Mouse (Mus musculus) MEL (cell line): ENCODE results near the gene Kcnk3. TPM values are rescaled to one million over a fixed set of nuclear protein-coding genes. Genes with fewer than 3 reads are reported as not detected.

Experiments used
- DNase-seq: peaks from one replicate; pipeline ENCODE4 v3.0.0; 2011; ENCODE audit warnings: low read depth, low spot score
- H3K27ac ChIP-seq: 2 replicates; pipeline ENCODE4 v1.5.1; 2012; ENCODE audit warnings: low read depth, mild to moderate bottlenecking, control low read depth, low read length, moderate library complexity; ENCODE audit not compliant: control insufficient read depth
- H3K27me3 ChIP-seq, 2 experiments: fragments of 150-350 bp in 1 of 2; sonication (generic) in 1 of 2; 2 replicates each; pipeline ENCODE4 v1.6.1; 2012; ENCODE audit warnings: low read length in 2 of 2, mild to moderate bottlenecking in 2 of 2, improper control_type of control experiment in 1 of 2, moderate library complexity in 1 of 2; ENCODE audit not compliant: insufficient read depth in 2 of 2, control insufficient read depth in 1 of 2
- H3K36me3 ChIP-seq, 2 experiments: 2 replicates each; pipeline ENCODE4 v1.6.1; 2012 to 2014; ENCODE audit warnings: low read length in 2 of 2, improper control_type of control experiment in 1 of 2, inconsistent platforms in 1 of 2, mild to moderate bottlenecking in 1 of 2; ENCODE audit not compliant: insufficient read depth in 2 of 2, control insufficient read depth in 1 of 2
- H3K4me1 ChIP-seq, 2 experiments: fragments of 150-350 bp in 1 of 2; sonication (generic) in 1 of 2; 2 replicates each; pipeline ENCODE4 v1.6.1; 2012; ENCODE audit warnings: low read length in 2 of 2, improper control_type of control experiment in 1 of 2, mild to moderate bottlenecking in 1 of 2; ENCODE audit not compliant: insufficient read depth in 2 of 2, control insufficient read depth in 1 of 2
- H3K4me3 ChIP-seq, 2 experiments: fragments of 150-350 bp in 1 of 2; sonication (generic) in 1 of 2; 2 replicates each; pipeline ENCODE4 v1.5.1; 2012; ENCODE audit warnings: low read depth in 2 of 2, low read length in 2 of 2, mild to moderate bottlenecking in 2 of 2, moderate library complexity in 2 of 2, control low read depth in 1 of 2, improper control_type of control experiment in 1 of 2; ENCODE audit not compliant: control insufficient read depth in 1 of 2, insufficient read depth in 1 of 2
- H3K79me2 ChIP-seq: 2 replicates; pipeline ENCODE4 v1.6.1; 2012; ENCODE audit warnings: mild to moderate bottlenecking, low read length, moderate library complexity; ENCODE audit not compliant: control insufficient read depth, poor library complexity, insufficient read depth
- H3K9ac ChIP-seq: 2 replicates; pipeline ENCODE4 v1.6.1; 2012; ENCODE audit warnings: low read depth, mild to moderate bottlenecking, control low read depth, low read length, moderate library complexity; ENCODE audit not compliant: control insufficient read depth, poor library complexity, severe bottlenecking
- H3K9me3 ChIP-seq: fragments of 150-350 bp; sonication (generic); replicated peaks from 2 replicates; pipeline ENCODE4 v1.6.1; 2012; ENCODE audit warnings: mild to moderate bottlenecking, low read length, improper control_type of control experiment, moderate library complexity; ENCODE audit not compliant: insufficient read depth
- BHLHE40 ChIP-seq: IDR thresholded peaks from 2 replicates; pipeline ENCODE4 v1.6.1; 2012; ENCODE audit warnings: low read depth, mild to moderate bottlenecking, inconsistent platforms, low read length, improper control_type of control experiment, borderline replicate concordance
- CTCF ChIP-seq, 3 experiments: IDR thresholded peaks in 2 of 3; conservative IDR thresholded peaks in 1 of 3; 2 replicates each; pipeline ENCODE4 v1.5.1; 2011 to 2012; ENCODE audit warnings: low read length in 3 of 3, low read depth in 2 of 3, mild to moderate bottlenecking in 2 of 3, improper control_type of control experiment in 1 of 3, inconsistent platforms in 1 of 3, mixed read lengths in 1 of 3, moderate library complexity in 1 of 3; ENCODE audit not compliant: control insufficient read depth in 1 of 3, insufficient read depth in 1 of 3, poor library complexity in 1 of 3, severe bottlenecking in 1 of 3
- EP300 ChIP-seq, 2 experiments: IDR thresholded peaks; 2 replicates each; pipeline ENCODE4 v1.6.1; 2011; ENCODE audit warnings: improper control_type of control experiment in 2 of 2, low read length in 2 of 2, low read depth in 1 of 2, mild to moderate bottlenecking in 1 of 2
- ETS1 ChIP-seq: IDR thresholded peaks from 2 replicates; pipeline ENCODE4 v1.6.1; 2012; ENCODE audit warnings: low read depth, mild to moderate bottlenecking, inconsistent platforms, low read length, improper control_type of control experiment, moderate library complexity
- GABPA ChIP-seq: IDR thresholded peaks from 2 replicates; pipeline ENCODE4 v1.6.1; 2012; ENCODE audit warnings: low read depth, mild to moderate bottlenecking, inconsistent platforms, low read length, improper control_type of control experiment, moderate library complexity
- GATA1 ChIP-seq: IDR thresholded peaks from 2 replicates; pipeline ENCODE4 v1.6.1; 2011; ENCODE audit warnings: low read depth, low read length, improper control_type of control experiment
- JUND ChIP-seq: IDR thresholded peaks from 2 replicates; pipeline ENCODE4 v1.6.1; 2011; ENCODE audit warnings: low read depth, mild to moderate bottlenecking, improper control_type of control experiment, low read length
- MEF2A ChIP-seq: IDR thresholded peaks from 2 replicates; pipeline ENCODE4 v1.6.1; 2014; ENCODE audit warnings: low read depth, mild to moderate bottlenecking, inconsistent platforms, low read length, improper control_type of control experiment; ENCODE audit not compliant: poor library complexity, insufficient replicate concordance, severe bottlenecking; ENCODE audit errors: extremely low read depth
- MXI1 ChIP-seq: IDR thresholded peaks from 2 replicates; pipeline ENCODE4 v1.6.1; 2011; ENCODE audit warnings: mild to moderate bottlenecking, low read depth, low read length, improper control_type of control experiment
- MYB ChIP-seq: IDR thresholded peaks from 2 replicates; pipeline ENCODE4 v1.6.1; 2011; ENCODE audit warnings: mild to moderate bottlenecking, low read depth, low read length, improper control_type of control experiment
- MYC ChIP-seq: IDR thresholded peaks from 2 replicates; pipeline ENCODE4 v1.6.1; 2011; ENCODE audit warnings: low read depth, mild to moderate bottlenecking, low read length, improper control_type of control experiment, moderate library complexity
- NELFE ChIP-seq: IDR thresholded peaks from 2 replicates; pipeline ENCODE4 v1.6.1; 2011; ENCODE audit warnings: low read depth, low read length, improper control_type of control experiment
- NRF1 ChIP-seq: IDR thresholded peaks from 2 replicates; pipeline ENCODE4 v1.6.1; 2014; ENCODE audit warnings: low read depth, mild to moderate bottlenecking, inconsistent platforms, low read length, improper control_type of control experiment, moderate library complexity; ENCODE audit not compliant: poor library complexity, insufficient read depth, severe bottlenecking
- POLR2AphosphoS5 ChIP-seq: IDR thresholded peaks from 2 replicates; pipeline ENCODE4 v1.6.1; 2012; ENCODE audit warnings: low read depth, borderline replicate concordance, mild to moderate bottlenecking, inconsistent platforms, low read length, moderate library complexity, mixed read lengths
- RAD21 ChIP-seq: IDR thresholded peaks from 2 replicates; pipeline ENCODE4 v1.6.1; 2011; ENCODE audit warnings: mild to moderate bottlenecking, low read depth, low read length, improper control_type of control experiment
- RCOR1 ChIP-seq: IDR thresholded peaks from 2 replicates; pipeline ENCODE4 v1.6.1; 2012; ENCODE audit warnings: low read depth, mild to moderate bottlenecking, inconsistent platforms, low read length, improper control_type of control experiment
- SMC3 ChIP-seq: IDR thresholded peaks from 2 replicates; pipeline ENCODE4 v1.6.1; 2011; ENCODE audit warnings: low read depth, low read length, improper control_type of control experiment
- TBP ChIP-seq: IDR thresholded peaks from 2 replicates; pipeline ENCODE4 v1.8.0; 2011; ENCODE audit warnings: low read depth, low read length, improper control_type of control experiment
- TCF12 ChIP-seq: IDR thresholded peaks from 2 replicates; pipeline ENCODE4 v1.6.1; 2014; ENCODE audit warnings: low read depth, mild to moderate bottlenecking, inconsistent platforms, low read length, improper control_type of control experiment, moderate library complexity
- USF1 ChIP-seq: IDR thresholded peaks from 2 replicates; pipeline ENCODE4 v1.6.1; 2014; ENCODE audit warnings: low read depth, mild to moderate bottlenecking, inconsistent platforms, low read length, improper control_type of control experiment, moderate library complexity
- ZKSCAN1 ChIP-seq: IDR thresholded peaks from 2 replicates; pipeline ENCODE4 v1.6.1; 2012; ENCODE audit warnings: low read depth, mild to moderate bottlenecking, inconsistent platforms, low read length, improper control_type of control experiment, moderate library complexity
- ZMIZ1 ChIP-seq: IDR thresholded peaks from 2 replicates; pipeline ENCODE4 v1.6.1; 2012; ENCODE audit warnings: low read depth, mild to moderate bottlenecking, inconsistent platforms, low read length, improper control_type of control experiment, moderate library complexity
- ZNF384 ChIP-seq: IDR thresholded peaks from 2 replicates; pipeline ENCODE4 v1.6.1; 2012; ENCODE audit warnings: low read depth, mild to moderate bottlenecking, inconsistent platforms, low read length, improper control_type of control experiment
- polyA plus RNA-seq, 2 experiments: library from polyadenylated mRNA; stranded (reverse) in 1 of 2; unstranded in 1 of 2; fragments of >175 nt in 1 of 2; fragments of >200 nt in 1 of 2; gene quantifications; 2 replicates each; pipeline versions ENCODE4 v1.2.1 to v1.2.4; 2012; ENCODE audit warnings: low replicate concordance in 2 of 2, low read depth in 1 of 2; ENCODE audit not compliant: insufficient read length in 2 of 2, insufficient read depth in 1 of 2, missing spikeins in 1 of 2
- total RNA-seq: library from RNA; depleted of rRNA; stranded (reverse); fragments of 300-350 nt; gene quantifications from 2 replicates; pipeline ENCODE4 v1.2.3, GENCODE M21; 2012

Kcnk3 gene
- total and polyA plus RNA-seq, 3 experiments, result not detected

DNA sequence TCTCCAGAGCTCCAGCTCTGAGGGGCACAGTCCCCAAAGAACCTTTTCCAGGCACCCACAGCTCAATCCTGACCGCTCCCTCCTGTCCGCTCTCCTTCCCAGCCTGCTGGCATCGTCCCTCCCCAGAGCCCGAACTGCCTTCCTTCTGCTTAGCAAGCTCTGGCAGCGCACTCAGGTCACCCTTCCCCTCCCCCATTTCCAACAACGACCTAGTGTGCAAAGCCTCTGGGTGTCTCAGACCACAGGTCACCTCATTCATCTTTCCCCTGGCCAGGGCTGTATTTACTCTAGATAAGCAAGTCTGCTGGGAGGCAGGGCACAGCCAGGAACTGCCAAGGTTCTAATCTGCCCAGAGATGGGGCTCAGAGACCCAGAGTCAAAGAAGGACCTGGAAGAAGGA, 27.4 kb downstream of the Kcnk3 start:
- 0 out of 4 replicates have a peak, but pooled peaks cover 0 to 4% of the 10 kb centered on the region in 2 experiments for H3K4me1 ChIP-seq
- H3K27ac ChIP-seq, result no peak overlapping the region
- H3K9ac ChIP-seq, result no peak overlapping the region
- H3K79me2 ChIP-seq, result no peaks in the 10 kb centered on the region
- no peaks in the 10 kb centered on the region for H3K9me3 ChIP-seq
- no peak overlapping the region for H3K4me3 ChIP-seq
- H3K27me3 ChIP-seq, result peaks cover 14 to 18% of the 10 kb centered on the region in 2 experiments
- H3K36me3 ChIP-seq, result no peaks in the 10 kb centered on the region
- TF ChIP-seq ETS1, result no peak
- no peak for TF ChIP-seq ZNF384
- no peak for TF ChIP-seq POLR2AphosphoS5
- no peak for TF ChIP-seq MYB
- TF ChIP-seq TBP, result no peak
- no peak for TF ChIP-seq MYC
- TF ChIP-seq EP300 (IDR thresholded peaks at IDR 0.05; ENCODE audit: low read depth in 1 of 2, low read length in 2 of 2), result no peak
- TF ChIP-seq GABPA, result no peak
- TF ChIP-seq MEF2A, result no peak
- no peak for TF ChIP-seq GATA1
- no peak for TF ChIP-seq RAD21
- no peak for DNase-seq

DNA sequence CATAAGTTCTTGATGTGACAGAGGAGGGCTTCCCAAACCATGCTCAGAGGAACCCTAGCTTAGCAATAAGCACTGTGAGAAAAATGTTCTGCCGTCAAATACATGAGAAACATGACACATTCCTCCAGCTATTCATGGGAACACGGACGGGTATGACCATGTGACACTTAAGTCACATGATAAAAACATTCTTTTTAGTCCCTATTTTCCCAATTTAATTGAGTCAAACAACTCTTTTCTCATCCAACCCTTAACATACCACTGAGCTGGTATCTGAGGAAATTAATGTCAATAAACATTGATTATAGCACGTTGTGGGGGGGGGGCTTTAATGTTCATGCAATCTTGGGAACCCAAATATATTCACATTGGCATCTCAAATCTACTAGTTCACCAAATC, 27.8 kb downstream of the Kcnk3 start:
- Histone ChIP-seq H3K27me3 (peaks cover 14 to 18% of the 10 kb centered on the region in 2 experiments), H3K9me3 (no peaks in the 10 kb centered on the region), H3K27ac (no peak overlapping the region), H3K4me3 (no peak overlapping the region), H3K9ac (no peak overlapping the region), H3K79me2 (no peaks in the 10 kb centered on the region), H3K36me3 (no peaks in the 10 kb centered on the region), H3K4me1 (0 out of 4 replicates have a peak, but pooled peaks cover 0 to 4% of the 10 kb centered on the region in 2 experiments)
- DNase-seq, result no peak
- TF ChIP-seq ZNF384 (no peak), TCF12 (no peak), MYC (no peak), BHLHE40 (no peak), ZMIZ1 (no peak), SMC3 (no peak), GATA1 (no peak), USF1 (no peak), NELFE (no peak), MEF2A (no peak), JUND (no peak), NRF1 (no peak), TBP (no peak), RCOR1 (no peak), MXI1 (no peak), CTCF (IDR thresholded peaks at IDR 0.05 in 2 of 3, conservative IDR thresholded peaks at IDR 0.05 in 1 of 3; ENCODE audit: control insufficient read depth in 1 of 3, insufficient read depth in 1 of 3, low read depth in 2 of 3, low read length in 3 of 3, poor library complexity in 1 of 3, severe bottlenecking in 1 of 3) (no peak), ZKSCAN1 (no peak)
